In the genomic region with DNA sequence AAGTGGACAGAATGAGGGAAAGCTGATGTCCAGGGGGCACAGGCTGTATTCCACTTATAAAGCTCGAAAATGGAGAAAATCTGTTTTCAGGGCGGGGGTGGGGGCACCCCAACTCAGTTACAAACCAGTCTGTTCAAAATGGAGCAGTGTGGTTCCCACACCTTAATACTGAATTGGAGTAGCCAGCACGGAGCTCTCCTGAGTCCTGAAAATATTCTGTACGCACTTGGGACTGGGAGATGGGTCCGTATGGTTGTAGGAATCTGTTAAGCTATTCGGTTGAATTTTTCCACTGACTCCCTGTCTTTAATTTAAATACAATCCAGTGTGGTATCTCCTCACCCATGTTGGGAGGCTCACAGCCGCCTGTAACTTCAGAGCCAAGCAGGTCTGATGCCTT, we compare ENCODE assay signal across 20 mouse cellular contexts.
"Had no signal": no experiment of that assay in that cellular context is flagged by ENCODE, and none has a peak within 500 bp of the region (broad histone marks: within the 10 kb centered on the region; RNA-seq: fewer than 3 reads in every experiment).

No protein-coding gene starts in this region.

- ATAC-seq: midbrain, embryonic 16.5 days had no signal

- H3K27ac ChIP-seq: lung, embryonic 15.5 days; midbrain, embryonic 10.5 days; midbrain, embryonic 12.5 days; neural tube, embryonic 13.5 days; neural tube, embryonic 15.5 days; stomach, embryonic 15.5 days; stomach, postnatal 0 days had no signal

- H3K4me3 ChIP-seq: lung, embryonic 15.5 days; midbrain, embryonic 10.5 days; midbrain, embryonic 12.5 days; myocyte; neural tube, embryonic 13.5 days; neural tube, embryonic 15.5 days; stomach, embryonic 15.5 days had no signal

- H3K9me3 ChIP-seq: lung, embryonic 15.5 days; neural tube, embryonic 13.5 days; neural tube, embryonic 15.5 days; stomach, embryonic 15.5 days had no signal

- DNase-seq: lung, adult 18-20 months; lung, postnatal 4 days; midbrain, embryonic 14.5 days; retina, postnatal 1 day; right cerebral cortex, adult 18-20 months; right cerebral cortex, postnatal 25 days; right cerebral cortex, postnatal 4 days; spleen, adult 18-20 months; thymus, adult 2 months; thymus, postnatal 25 days; thymus, postnatal 4 days had no signal

- H3K4me2 ChIP-seq: lung, embryonic 15.5 days; midbrain, embryonic 12.5 days; neural tube, embryonic 13.5 days; neural tube, embryonic 15.5 days; stomach, embryonic 15.5 days had no signal

- H3K36me3 ChIP-seq: lung, embryonic 15.5 days; midbrain, embryonic 10.5 days; midbrain, embryonic 12.5 days; neural tube, embryonic 13.5 days; neural tube, embryonic 15.5 days; stomach, embryonic 15.5 days had no signal

- H3K9ac ChIP-seq: lung, embryonic 15.5 days; midbrain, embryonic 12.5 days; neural tube, embryonic 13.5 days; neural tube, embryonic 15.5 days; stomach, embryonic 15.5 days had no signal

- H3K27me3 ChIP-seq: lung, embryonic 15.5 days; midbrain, embryonic 12.5 days; neural tube, embryonic 13.5 days; neural tube, embryonic 15.5 days; stomach, embryonic 15.5 days had no signal

- H3K4me1 ChIP-seq: midbrain, embryonic 12.5 days; neural tube, embryonic 13.5 days had no signal
